Mouse (Mus musculus) urinary bladder, postnatal 36 days (tissue): Measurements from ENCODE around the gene Apod.

Experiments used
- DNase-seq, 2 experiments: peaks; one replicate each; pipeline ENCODE4 v3.0.0; 2022; ENCODE audit warnings: low spot score in 2 of 2, mixed read lengths in 1 of 2

Gene Apod

GRCm38 (mm10) chr16:31286801-31287488 is 27.7 kb downstream of the Apod start:
- no peak for DNase-seq

DNA sequence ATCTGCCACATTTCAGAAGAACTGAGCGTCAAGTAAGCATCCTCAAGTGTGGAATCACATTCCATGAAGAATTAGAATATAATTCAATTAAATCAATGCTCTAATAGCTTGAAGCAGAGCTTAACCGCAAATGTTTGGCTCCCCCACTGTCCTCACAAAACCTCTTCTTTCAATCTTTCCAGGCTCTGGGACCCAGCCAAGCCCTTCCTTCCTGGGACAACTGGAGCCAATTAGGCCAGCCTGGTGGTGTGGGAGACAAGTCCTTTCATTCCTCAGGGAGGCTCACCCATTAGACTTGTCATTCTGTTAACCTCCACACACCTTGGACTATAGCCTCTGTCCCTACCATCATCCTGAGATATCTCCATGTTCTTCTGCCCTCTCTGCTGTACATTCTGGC is 32.6 kb downstream of the Apod start:
- peak in 1 of 2 experiments; percentile 17 for DNase-seq

DNA sequence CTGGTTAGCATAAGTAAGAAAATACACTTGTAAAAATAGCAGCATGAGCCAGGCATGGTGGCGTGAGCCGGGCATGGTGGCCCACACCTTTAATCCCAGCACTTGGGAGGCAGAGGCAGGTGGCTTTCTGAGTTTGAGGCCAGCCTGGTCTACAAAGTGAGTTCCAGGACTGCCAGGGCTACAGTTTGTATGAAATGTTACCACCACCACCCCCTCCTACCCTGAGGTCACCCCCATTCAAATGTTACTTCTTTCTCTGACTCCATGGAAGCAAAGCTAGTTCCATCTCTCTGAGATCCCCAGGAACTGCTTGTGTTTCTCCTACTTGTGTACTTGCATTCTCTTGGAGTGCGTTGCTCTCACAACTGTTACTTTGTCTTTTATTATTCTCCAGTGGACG is 34.4 kb downstream of the Apod start:
- DNase-seq, result no peak

- no peak for DNase-seq
Measured at GRCm38 (mm10) chr16:31278581-31278980, 36.0 kb downstream of the Apod start.

- DNase-seq, result no peak
Measured at GRCm38 (mm10) chr16:31278081-31278480, 36.5 kb downstream of the Apod start.

DNA sequence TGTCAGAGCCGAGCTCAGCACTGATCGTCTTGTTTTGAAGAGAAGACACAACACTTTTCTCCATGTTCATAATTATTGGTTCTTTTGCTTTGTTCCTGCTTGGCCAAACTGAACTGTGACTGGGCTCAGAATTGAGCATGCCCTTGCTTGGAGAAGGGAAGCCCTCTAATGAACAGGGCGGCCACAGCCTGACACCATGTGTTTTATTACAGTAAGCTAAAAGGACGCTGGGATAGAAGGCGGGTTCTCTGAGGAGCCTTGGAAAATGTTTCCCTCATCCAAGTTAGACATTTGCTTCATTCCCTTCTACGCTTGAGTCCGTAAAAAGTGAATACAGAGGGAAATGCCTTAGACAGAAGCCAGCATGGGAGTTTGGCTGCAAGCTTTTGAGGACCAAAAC is 37.6 kb downstream of the Apod start:
- DNase-seq, result no peak

DNA sequence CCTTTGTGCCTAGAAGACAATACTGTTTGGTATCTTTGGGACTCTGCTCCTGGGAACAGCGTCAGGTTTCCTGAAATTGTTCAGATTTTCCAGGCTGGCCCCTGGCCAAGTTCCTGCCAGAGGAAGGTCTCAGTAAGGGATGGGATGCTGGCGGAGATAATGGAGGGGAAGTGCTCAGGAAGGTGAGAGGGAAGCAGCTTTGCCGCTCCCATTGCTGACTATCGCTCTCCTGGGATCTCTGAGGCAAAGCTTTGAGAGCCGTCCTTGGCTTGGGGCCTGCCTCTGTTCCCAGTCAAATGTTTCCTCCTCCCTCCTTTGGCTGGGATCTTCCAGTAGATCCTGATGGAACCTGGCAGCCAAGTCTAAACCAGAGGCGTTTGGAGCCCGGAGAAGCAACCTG is 38.1 kb downstream of the Apod start:
- DNase-seq, result peak; percentile 31 to 76

DNA sequence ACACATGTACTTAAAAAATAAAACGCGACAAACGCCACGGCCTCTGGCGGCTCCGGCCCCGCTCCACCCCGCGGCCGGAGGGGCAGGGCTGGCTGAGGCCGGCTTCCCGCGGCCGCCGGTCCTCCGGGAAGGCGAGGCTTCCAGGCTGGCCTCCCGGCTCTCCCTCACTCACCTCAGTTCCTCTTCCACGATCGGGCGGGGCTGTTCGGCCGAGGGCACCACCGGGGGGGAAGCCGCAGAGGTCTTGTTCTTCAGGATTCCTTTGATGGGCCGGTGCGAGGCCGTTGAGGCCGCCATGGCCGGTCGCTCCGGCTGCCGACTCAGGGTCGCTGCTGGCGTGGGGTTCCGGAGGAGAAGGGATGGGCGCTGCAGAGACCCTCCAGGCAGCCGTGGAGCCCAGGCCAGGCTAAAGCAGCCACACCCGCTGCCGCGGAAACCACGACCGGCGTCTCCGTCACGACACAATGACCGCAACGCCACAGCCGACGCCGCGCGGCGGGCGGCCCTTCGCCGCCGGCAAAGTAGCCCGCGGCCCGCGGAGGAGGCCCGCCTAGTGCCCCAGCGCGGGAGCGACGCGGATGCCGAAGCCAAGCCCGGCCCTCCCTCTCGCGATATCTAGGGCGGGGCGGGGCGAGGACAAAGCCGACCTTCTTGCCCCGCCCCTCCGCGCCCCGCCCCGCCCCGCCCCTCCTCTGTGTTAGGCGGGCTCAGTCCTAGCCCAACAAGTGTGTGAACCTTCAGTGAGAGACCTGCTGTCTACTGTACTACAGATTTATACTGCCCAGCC is 39.7 kb downstream of the Apod start, which contains the start of gene Ppp1r2:
Gene Ppp1r2, minus strand, starts transcription at position 604 of the 787 bp plus-strand sequence.
- DNase-seq, result peak; percentile 90 to 91

DNA sequence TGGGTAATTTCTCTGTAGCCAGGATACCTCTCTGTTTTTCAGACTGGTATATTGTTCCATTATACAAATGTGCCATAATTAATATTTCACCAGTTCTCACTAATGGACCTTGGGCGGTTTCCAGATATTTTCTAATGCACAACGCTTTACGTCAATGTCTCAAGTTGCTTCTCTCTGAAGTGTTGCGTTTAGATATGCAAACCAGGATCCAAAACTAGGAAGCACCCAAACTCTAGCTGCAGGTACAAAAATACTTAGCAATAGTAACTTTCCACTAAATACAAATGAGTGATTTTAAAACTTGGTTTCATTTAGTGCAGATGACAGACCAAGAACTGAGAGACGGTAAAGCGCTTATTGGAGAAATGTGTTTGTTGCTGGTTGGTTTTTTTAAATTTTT is 40.5 kb downstream of the Apod start:
- DNase-seq, result no peak

DNA sequence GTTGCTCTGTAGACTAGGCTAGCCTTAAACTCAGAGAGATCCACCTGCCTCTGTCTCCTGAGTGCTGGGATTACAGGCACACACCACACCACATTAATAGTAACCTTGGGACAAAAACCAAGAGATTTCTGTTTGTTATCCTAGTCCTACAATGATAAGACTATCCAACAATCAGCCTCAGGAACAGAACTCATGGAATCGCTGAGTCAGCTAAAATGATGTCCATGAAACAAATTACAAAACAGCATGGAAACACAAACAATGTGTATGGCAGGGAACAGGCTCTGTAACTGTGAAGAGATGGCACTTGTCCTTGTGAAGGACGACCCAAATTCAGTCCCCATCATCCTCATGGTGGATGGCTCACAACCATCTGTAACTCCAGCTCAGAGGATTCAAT is 47.9 kb downstream of the Apod start:
- no peak for DNase-seq

GRCm38 (mm10) chr16:31256151-31256550 is 58.5 kb downstream of the Apod start:
- DNase-seq, result no peak

- DNase-seq, result no peak
Measured at GRCm38 (mm10) chr16:31255685-31256084, 58.9 kb downstream of the Apod start.

DNA sequence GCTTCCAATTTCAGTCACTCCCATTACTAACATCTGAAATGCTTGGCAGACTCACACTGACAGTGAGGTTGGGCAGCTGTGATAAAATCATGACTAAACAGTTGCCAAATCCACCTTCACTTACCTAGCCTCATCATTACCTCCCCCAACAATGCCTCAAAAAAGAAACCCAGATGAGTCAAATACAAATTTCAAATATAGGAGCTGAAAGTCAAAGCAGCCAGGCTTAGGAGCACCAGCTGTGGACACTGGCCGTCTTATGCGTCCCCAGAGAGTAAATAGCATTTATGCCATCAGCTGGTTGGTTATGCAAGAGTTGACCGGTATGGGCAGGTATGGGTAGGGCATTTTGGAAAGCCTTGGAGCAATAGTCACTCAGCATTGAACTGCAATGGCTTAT is 65.2 kb downstream of the Apod start:
- no peak for DNase-seq

DNA sequence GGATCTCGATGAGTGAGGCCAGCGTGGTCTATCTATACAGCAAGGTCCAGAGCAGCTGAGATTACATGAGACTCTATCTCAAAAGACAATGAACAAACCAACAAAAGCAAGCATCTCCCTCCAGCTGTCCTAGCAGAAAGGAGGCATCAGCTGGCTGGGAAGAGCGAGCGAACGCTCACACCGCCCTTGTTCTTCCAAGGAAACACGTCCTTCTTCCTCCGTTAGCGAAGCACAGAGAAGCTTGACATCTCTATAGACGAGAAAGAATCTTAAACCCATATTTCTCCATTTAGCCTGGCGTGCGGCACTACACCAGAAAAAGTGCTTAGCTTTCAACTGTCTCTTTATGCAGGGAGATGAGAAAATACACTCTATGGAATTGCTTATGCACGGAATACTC is 65.9 kb downstream of the Apod start:
- DNase-seq, result no peak

DNA sequence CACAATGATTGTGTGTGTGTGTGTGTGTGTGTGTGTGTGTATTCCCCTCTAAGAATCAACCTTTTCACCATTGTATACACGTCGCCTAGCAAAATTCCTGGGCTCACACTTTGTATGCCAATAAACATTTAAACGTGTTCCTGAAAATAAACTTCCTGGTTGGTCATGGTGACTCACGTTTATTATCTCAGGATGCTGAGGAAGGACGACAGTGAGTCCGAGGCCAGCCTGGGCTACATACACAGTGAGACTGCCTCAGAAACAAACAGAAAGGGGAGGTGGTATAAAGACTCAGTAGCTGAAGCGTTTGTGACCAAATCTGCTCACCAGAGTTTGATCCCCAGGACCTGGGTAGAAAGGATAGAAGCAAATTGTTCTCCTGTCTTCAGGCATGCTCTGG is 67.2 kb downstream of the Apod start:
- DNase-seq, result no peak
